Mouse (Mus musculus) common myeloid progenitor, adult 5-6 weeks (primary cell): Measurements from ENCODE around the gene Vmn1r188. TPM values are rescaled to one million over a fixed set of nuclear protein-coding genes. Genes with fewer than 3 reads are reported as not detected.
"Not testable (repeated sequence)": the region's sequence is repeated elsewhere in the genome, so short reads cannot be mapped to it uniquely, and the experiment has no call there.

Experiments used
- ATAC-seq: replicated peaks from 2 replicates; pipeline ENCODE4 v1.8.0; 2016; ENCODE audit warnings: low read depth, mild to moderate bottlenecking, moderate TSS enrichment, inconsistent platforms; ENCODE audit not compliant: poor library complexity, severe bottlenecking
- total RNA-seq: library from RNA; stranded (forward); fragments of 200-1000, 187-1606 nt; gene quantifications from 2 replicates; pipeline ENCODE4 v1.2.3, GENCODE M21; 2017

The Vmn1r188 gene
- not detected in 2 replicates for total RNA-seq

DNA sequence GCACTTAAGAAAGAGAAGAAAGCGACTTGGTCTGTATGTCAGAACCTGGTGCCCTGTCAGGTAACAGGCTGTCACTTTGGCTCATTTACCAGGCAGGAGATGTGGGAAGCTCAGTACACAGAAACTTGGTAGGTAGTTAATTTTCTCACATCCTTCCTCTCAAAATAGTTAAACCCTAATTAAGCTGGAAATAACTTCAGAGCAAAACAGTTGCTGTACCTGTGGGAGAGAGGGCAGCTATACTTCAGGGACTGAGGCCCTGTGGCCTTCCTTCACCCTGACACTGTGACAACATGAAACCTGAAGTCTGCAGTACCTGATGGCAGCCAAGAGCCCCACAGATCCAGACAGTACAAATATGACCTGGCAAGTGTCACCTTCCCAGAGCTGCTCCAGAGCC, at the start of gene Vmn1r188:
TSS of gene Vmn1r188 (plus strand) at position 301 of the 400 bp plus-strand sequence.
- ATAC-seq, result not testable (repeated sequence)

DNA sequence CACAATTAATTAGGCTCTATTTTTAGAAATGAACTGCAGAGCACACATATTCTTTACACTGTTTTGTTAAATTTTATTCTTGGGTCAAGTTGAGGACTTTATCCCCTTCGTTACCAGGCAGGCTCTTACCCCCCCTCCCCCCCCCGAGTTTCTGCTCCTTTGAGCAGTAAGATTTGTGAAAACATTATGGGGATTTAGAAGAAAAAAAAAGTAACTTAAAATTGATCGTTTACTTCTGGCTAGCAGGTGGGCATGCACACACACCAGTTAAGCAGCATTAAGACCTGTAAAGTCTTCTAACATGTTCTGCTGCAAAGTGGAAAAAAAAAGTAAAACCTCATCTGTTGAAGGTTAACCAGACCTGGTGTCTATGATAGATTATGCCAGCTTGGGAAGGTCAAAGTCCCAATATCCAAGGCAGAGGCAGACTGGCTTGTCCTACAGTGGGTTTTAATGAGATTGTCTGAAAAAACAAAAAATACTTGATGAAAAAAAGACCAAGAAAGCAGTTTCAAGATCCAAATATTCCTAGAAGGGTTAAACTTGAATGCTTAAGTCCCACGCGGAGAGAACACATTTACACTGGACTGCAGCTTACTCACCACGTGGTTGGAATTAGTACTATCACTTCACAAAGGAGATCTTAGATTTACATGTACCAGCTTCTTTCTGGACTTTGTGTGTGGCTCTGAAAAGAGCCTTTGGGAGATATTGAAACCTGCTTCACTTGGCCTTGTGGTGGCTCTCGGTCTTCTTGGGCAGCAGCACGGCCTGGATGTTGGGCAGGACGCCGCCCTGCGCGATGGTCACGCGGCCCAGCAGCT, 49.6 kb upstream of the Vmn1r188 start:
- ATAC-seq, result no peak

DNA sequence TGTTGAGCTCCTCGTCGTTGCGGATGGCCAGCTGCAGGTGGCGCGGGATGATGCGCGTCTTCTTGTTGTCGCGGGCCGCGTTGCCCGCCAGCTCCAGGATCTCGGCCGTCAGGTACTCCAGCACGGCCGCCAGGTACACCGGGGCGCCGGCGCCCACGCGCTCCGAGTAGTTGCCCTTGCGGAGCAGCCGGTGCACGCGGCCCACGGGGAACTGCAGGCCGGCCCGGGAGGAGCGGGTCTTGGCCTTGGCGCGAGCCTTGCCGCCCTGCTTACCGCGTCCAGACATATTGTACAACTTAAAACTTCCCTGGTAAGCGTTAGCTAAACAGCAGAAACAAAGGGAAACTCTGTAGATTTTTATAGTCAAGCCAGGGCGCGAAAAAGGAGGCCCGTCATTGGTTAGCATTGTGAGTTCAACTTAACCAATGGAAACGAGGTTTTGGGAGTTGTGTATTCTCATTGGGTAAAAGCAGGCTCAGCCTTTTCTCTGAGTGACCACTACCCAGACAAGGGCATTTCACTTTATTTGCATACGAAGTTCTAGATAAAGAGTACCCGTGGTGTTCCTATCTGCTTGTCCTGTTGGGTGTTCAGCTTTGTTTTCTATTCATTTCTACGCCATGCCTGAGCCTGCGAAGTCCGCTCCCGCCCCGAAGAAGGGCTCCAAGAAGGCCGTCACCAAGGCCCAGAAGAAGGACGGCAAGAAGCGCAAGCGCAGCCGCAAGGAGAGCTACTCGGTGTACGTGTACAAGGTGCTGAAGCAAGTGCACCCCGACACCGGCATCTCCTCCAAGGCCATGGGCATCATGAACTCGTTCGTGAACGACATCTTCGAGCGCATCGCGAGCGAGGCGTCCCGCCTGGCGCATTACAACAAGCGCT, 48.7 kb upstream of the Vmn1r188 start, which contains the start of the genes Hist1h2ah and Hist1h2bk:
TSS of gene Hist1h2ah (minus strand) at position 302 of the 882 bp plus-strand sequence.
TSS of gene Hist1h2bk (plus strand) at position 604 of the 882 bp plus-strand sequence.
- peak; percentile 89 for ATAC-seq

DNA sequence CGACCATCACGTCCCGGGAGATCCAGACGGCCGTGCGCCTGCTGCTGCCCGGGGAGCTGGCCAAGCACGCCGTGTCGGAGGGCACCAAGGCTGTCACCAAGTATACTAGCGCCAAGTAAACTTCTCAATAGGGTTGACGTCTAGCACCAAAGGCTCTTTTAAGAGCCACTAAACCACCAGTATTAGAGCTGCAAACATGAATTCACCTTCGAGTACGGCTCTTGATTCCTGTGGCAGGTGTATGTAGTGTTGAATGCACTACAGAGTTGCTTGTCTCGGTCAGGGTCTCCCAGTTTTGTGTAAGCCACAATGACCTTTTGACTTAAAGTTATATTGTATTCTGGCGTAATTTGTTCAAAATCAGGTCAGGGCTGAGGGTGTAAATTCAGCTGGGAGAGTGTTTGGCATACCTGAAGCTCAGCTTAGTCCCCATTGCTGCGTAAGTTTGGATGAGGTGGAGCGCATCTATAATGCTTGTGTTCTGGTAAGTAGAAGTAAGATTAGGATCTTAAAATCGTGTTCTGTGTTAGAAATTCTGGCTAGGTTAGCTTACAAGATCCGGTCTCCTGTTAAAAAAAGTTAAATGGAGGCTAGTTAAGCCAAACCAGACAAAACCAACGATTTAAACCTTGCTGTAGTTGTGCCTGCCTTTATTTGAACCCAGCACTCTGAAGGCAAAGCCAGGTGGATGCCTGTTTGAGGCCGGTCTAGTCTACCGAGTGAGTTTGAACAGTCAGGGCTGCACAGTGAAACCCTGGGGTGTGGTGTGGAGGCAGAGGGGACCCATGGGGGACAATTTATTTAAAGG, 47.9 kb upstream of the Vmn1r188 start:
- peak; percentile 10; the same call in 1 of the 2 replicates for ATAC-seq

DNA sequence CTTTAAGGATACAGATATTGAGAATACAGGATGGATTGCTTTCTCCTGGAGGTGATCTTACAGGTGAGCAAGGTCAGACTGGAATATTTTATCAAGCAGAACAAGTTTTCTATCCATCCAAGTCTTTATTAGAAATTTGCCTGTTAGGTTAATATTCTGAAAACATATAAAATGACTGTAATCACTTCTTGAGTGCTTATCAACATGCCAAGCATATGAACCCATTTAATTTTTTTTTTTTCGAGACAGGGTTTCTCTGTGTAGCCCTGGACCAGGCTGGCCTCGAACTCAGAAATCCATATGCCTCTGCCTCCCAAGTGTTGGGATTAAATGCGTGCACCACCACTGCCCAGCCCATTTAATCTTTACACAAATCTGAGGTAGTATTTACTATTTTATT, 47.3 kb upstream of the Vmn1r188 start:
- no peak for ATAC-seq

DNA sequence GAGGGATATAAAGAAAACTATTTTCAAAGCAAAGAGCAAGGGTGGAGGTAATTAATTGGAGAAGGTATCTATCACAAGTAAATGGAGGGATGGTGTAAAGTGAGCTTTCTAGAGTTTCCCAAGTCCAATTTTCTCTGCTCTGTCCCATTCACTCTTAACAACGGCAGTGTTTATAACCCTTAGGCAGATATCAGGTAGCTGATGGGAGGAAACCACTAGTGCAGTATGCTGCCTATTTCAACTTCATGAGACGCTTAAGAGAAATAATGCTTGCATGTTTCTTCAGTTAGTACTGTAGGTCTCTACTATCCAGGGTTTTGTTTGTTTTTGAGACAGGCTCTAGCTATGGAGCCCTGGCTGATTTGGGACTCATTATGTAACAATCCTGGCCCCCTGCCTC, 46.8 kb upstream of the Vmn1r188 start:
- ATAC-seq, result no peak

DNA sequence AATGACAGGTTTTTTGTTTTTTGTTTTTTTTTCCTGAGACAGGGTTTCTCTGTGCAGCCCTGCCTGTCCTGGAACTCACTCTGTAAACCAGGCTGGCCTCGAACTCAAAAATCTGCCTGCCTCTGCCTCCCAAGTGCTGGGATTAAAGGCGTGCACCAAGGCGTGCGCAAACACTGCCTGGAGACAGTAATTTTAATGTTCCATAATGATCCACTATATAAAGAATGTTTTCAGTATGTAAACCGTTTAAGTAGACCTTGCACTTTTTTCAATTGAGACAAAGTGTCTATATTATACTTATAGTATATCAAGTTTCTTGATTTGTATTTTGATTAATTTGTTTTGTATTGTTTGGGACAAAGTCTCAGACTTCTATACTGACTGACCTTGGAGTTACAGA, 44.9 kb upstream of the Vmn1r188 start:
- no peak for ATAC-seq

DNA sequence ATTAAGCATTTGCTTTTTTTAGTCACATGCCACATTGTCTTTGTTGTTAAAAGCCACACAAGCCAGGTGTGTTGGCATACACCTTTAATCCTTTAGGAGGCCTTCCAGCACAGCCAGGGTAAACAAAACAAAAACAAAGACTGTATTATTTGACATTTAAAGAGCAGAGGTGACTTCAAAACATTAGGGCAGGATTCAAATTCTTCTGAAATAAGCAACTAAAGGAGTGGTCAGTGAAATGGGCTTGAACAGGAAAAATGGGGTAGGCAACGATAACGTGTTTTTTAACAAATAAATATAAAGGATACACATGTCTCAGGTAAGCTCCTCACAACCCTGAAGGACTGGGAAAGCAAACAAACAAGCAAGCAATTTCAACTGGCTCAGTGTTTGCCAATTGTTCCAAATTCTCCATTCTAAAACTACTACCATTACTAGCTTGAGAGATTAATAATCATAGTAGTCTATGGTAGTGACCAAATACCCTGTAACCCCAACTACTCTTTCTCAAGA, 44.2 kb upstream of the Vmn1r188 start:
- ATAC-seq, result no peak

DNA sequence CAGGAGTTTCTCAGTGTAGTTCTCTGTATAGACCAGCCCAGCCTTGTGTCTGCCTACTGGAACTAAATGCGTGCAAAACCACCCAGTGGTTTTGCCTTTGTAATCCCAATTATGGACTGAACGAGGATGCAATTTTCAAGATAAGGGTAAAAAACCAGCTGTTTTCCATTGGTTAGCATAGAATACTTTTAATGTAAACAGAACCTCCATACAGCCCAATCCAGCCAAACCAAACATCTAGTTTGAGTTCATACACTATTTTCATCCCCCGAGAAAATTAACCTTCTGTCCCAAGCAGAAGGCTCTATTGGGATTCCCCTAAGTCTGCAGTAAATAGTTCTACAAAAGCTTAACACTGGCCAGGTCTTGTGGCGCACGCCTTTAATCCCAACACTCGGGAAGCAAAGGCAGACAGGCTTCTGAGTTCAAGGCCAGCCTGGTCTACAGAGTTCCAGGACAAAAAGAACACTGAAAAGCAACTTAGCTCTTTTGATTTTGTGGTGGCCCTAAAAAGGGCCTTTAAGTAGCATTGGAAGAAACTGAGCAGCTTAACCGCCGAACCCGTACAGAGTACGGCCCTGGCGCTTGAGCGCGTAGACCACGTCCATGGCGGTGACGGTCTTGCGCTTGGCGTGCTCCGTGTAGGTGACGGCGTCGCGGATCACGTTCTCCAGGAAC, 43.6 kb upstream of the Vmn1r188 start:
- ATAC-seq, result peak; percentile 11

DNA sequence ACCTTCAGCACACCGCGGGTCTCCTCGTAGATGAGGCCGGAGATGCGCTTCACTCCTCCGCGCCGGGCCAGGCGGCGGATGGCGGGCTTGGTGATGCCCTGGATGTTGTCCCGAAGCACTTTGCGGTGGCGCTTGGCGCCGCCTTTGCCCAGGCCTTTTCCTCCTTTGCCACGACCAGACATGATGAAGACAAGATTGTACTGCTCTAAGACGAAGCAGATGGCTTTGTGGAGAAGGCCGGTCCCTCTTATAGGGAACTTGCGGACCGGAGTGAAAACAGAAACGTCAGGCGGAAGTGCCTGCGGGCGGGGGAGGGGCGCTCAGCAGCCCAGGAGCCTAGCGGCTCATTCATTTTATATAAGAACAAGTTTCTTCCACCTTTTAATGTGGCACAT, 43.1 kb upstream of the Vmn1r188 start, which contains the start of gene Hist1h4i:
TSS of gene Hist1h4i (minus strand) at position 221 of the 395 bp plus-strand sequence.
- peak; percentile 51 for ATAC-seq

DNA sequence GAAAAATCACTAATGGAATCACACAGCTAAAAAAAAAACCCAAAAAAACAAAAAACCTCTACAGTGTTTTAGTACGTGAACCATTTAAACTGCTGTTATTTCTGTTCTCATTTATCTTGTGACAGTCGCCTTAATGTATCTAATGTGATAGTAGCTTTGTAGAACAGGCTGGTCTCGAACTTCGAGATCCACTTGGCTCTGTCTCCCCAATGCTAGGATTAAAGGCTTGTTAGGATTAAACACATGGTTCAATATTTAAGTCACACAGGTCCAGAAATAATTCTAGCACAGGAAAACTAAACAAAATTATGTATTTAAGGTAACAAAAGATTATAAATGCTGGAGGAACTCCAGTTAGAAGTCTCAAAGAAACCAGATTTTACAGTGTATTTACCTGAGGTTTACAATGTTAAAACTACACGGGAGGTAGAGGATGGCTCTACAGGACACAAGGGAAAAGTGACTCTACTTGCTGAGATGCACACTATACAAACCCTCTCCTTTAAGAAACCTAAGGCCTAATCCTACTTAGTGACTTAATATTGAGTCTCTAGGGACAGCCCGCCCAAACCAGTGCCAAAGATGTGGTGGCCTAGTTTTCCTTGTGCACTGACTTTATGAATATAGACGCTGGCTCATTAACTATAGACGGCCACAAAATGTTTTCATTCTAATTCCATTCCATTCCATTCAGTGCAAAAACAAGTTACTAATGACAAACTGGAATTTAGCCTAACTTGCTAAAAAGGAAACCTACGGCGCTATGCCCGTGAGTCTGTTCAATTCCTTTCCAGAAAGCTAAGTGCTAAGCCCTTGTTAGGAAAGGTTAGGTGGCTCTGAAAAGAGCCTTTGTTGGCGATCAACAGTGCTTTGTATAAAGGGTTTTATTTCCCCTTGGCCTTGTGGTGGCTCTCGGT, 42.3 kb upstream of the Vmn1r188 start:
- no peak for ATAC-seq

DNA sequence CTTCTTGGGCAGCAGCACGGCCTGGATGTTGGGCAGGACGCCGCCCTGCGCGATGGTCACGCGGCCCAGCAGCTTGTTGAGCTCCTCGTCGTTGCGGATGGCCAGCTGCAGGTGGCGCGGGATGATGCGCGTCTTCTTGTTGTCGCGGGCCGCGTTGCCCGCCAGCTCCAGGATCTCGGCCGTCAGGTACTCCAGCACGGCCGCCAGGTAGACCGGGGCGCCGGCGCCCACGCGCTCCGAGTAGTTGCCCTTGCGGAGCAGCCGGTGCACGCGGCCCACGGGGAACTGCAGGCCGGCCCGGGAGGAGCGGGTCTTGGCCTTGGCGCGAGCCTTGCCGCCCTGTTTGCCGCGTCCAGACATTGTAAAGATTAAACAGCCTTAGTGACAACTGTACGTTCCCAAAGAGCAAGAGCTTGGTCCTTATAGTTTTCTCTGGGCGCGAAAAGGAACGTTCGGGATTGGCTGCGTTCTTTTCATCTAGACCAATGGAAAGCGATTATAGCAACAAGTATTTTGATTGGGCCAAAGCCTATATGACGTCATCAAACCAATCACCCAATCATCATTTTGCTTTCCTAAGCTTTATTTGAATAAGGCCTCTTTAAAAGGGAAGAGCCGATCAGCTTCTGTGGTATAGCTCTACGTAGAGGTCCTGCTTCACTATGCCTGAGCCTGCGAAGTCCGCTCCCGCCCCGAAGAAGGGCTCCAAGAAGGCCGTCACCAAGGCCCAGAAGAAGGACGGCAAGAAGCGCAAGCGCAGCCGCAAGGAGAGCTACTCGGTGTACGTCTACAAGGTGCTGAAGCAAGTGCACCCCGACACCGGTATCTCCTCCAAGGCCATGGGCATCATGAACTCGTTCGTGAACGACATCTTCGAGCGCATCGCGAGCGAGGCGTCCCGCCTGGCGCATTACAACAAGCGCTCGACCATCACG, 41.4 kb upstream of the Vmn1r188 start, which contains the start of the genes Hist1h2ag and Hist1h2bj:
TSS of gene Hist1h2ag (minus strand) at position 377 of the 935 bp plus-strand sequence.
TSS of gene Hist1h2bj (plus strand) at position 647 of the 935 bp plus-strand sequence.
- ATAC-seq, result peak; percentile 73

DNA sequence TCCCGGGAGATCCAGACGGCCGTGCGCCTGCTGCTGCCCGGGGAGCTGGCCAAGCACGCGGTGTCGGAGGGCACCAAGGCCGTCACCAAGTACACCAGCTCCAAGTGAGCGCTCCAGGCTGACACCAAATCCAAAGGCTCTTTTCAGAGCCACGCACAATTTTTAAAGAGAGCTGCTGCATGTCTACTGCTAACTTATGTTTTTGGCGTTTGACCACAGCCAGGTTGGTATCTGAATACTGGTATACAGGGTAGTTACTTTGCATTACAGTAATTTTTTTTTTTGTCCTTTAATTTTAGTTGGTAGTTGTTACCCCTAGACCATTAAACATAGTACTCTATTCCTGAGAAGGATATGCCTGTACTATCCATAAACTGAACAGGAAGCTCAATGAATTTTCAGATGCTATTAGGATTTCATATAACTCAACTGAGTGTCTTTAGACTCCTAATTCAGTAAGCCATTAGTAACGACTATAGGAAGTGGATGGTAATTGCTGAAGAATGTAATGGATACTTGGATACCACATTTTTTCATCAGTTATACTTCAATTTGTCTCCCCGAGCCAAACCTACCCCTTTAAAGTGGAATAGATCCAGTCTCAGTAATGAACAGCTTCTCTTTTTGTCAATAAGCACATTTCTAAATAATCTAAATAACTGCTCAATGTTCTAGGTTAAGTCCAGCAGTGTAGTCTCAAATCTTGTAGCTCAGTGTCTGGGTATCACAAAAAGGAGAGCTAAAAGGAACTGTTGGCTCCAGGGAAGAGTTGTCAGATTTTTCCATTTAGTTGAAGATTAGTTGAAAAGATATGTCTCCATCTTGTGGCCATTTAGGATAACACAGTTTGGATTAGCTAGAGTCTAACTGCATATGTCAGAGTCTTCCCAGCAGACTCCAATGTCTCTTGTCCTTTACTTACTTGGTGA, 40.5 kb upstream of the Vmn1r188 start:
- ATAC-seq, result peak; percentile 13; the same call in 1 of the 2 replicates

DNA sequence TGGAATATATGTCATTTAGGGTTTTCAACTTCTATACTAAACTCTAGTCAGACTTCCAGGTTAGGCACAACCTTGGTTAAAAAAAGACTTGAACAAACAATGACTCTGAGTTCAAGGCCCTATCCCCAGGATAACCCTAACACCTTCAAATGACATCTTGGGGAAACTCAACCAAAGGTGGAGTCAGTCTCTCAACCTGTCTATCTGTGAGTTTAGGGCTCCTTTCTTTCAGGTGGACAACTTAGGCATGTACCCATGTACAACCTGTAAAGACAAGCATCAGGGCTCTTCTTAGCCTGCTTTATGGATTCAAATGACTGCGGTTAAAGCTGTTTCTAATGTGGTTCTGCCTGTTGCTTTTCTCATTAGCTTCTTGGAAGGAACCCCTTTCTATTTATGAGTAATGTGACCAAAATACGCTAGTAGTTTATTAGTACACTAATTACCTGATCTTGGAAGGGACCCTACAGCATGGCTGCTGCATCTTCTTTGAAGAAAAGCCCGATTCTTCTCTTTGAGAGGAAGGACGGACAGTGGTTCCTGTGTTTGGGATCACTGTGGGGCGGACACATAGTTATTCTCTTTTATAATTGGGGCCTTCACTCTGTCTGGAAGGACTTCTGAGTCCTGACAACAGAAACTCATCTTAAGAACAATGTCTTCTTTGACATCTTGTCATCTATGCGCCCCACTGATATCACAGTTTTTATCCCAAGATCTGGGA, 39.6 kb upstream of the Vmn1r188 start:
- ATAC-seq, result no peak

DNA sequence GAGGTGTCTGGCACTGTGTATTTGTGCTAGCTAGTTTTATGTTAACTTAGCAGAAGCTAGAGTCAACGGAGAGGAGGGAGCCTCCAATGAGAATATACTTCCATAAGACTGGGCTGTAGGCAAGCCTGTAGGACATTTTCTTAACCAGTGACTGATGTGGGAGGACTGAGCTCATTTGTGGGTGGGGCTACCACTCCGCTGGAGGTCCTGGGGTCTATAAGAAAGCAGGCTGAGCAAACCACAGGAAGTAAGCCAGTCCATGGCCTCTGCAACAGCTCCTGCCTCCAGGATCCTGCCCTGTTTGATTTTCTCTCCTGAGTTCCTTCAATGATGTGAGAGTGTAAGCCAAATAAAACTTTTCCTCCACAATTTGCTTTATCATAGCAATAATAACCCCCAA, 38.9 kb upstream of the Vmn1r188 start:
- ATAC-seq, result no peak
